17 mouse cellular contexts compared by ENCODE assay signal in the genomic region with DNA sequence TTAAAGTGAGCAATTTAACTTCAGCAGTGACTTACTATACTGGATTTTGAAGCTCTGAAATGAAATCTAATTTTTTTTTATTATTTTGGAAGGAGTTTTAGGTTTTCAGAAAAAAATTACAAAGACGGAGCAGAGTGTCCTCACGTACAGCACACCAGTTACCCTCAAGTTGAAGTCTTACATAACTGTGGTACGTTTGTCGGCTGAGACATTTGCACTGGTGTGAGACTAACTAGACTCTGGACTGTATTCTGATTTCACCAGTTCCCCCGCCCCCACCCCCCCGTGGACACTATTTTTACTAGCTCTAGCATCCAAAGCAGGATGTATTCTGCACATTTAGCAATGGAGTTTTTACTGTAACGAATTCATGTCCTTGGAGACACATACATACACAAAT. TPM values are rescaled to one million over a fixed set of nuclear protein-coding genes. Genes with fewer than 3 reads are reported as not detected.
"Had no signal": no experiment of that assay in that cellular context is flagged by ENCODE, and none has a peak within 500 bp of the region (broad histone marks: within the 10 kb centered on the region; RNA-seq: fewer than 3 reads in every experiment).

No protein-coding gene starts in this region.

- ATAC-seq: lung, postnatal 0 days; midbrain, embryonic 13.5 days; midbrain, embryonic 15.5 days had no signal

- H3K36me3 ChIP-seq: lung, embryonic 15.5 days; midbrain, embryonic 13.5 days; midbrain, embryonic 15.5 days; neural tube, embryonic 12.5 days; stomach, embryonic 15.5 days had no signal

- H3K4me2 ChIP-seq: lung, embryonic 15.5 days; midbrain, embryonic 11.5 days; midbrain, embryonic 13.5 days; midbrain, embryonic 15.5 days; neural tube, embryonic 12.5 days; stomach, embryonic 15.5 days had no signal

- H3K9ac ChIP-seq: lung, embryonic 15.5 days; midbrain, embryonic 13.5 days; midbrain, embryonic 15.5 days; neural tube, embryonic 12.5 days; stomach, embryonic 15.5 days had no signal

- H3K4me1 ChIP-seq: lung, embryonic 15.5 days; midbrain, embryonic 13.5 days; midbrain, embryonic 15.5 days; neural tube, embryonic 12.5 days; stomach, embryonic 15.5 days had no signal

- H3K27ac ChIP-seq: lung, embryonic 15.5 days; macrophage; midbrain, embryonic 13.5 days; midbrain, embryonic 15.5 days; neural tube, embryonic 12.5 days; stomach, embryonic 15.5 days; stomach, postnatal 0 days had no signal

- H3K27me3 ChIP-seq: lung, embryonic 15.5 days; midbrain, embryonic 13.5 days; midbrain, embryonic 15.5 days; neural tube, embryonic 12.5 days; stomach, embryonic 15.5 days had no signal

- DNase-seq: lung, adult 2 months; lung, postnatal 14 days; lung, postnatal 36 days; right cerebral cortex, postnatal 14 days; thymus, adult 2 months; thymus, postnatal 25 days; thymus, postnatal 4 days had no signal

- H3K9me3 ChIP-seq: lung, embryonic 15.5 days; megakaryocyte, embryonic 14.5 days; midbrain, embryonic 13.5 days; midbrain, embryonic 15.5 days; neural tube, embryonic 12.5 days; stomach, embryonic 15.5 days had no signal

- H3K4me3 ChIP-seq: lung, embryonic 15.5 days; megakaryocyte, embryonic 14.5 days; midbrain, embryonic 13.5 days; midbrain, embryonic 15.5 days; neural tube, embryonic 12.5 days; stomach, embryonic 15.5 days had no signal

RNA-seq across cellular contexts. Expression of a gene that starts 26.9 kb away (rescaled TPM):
- polyA plus RNA-seq: macrophage had no signal
